In the genomic region with DNA sequence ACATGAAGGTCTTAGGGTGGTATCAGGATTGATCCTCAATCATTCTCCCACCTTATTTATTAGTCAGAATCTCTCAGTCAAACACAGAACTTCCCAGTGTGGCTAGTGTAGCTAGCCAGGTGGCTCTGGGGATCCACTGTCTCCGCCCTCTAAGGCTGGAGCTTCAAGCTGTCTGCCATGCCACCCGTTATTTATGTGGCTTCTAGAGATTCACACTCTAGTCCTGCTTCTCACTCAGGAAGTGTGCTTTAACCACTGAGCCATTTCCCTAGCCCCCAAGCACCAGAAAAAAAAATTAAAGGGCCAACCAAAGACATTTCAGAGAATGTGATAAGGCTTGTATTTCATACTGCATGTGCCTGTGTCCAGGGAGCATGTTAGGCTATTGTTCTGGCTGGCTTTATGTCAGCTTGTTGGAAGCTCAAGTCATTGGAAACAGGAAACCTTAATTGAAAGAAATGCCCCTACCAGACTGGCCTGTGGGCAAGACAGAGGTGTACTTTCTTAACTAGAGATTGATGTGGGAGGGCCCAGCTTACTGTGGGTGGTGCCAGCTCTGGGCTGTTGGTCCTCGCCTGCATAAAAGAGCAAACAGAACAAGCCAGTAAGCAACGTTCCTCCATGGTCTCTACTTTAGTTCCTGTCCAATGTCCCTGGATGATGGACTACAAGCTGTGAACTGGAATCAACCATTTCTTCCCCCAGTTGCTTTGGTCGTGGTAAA, we compare ENCODE assay signal across 22 mouse cellular contexts. TPM values are rescaled to one million over a fixed set of nuclear protein-coding genes. Genes with fewer than 3 reads are reported as not detected.
DNase-seq lines count a peak whose midpoint lies in the region; ATAC-seq and TF ChIP-seq lines count a peak whose summit lies in the region.
"Had no signal": no experiment of that assay in that cellular context is flagged by ENCODE, and none has a peak within 500 bp of the region (broad histone marks: within the 10 kb centered on the region; RNA-seq: fewer than 3 reads in every experiment).

No protein-coding gene starts in this region.

- H3K9me3 ChIP-seq in CH12.LX (replicated peaks; ENCODE audit: low read length) = no peaks in the 10 kb centered on the region
- H3K9me3 ChIP-seq: heart, embryonic 15.5 days; midbrain, embryonic 12.5 days; stomach, embryonic 15.5 days had no signal

- ATAC-seq in megakaryocyte, adult 5-6 weeks (ENCODE audit: poor library complexity, severe bottlenecking) = peak; percentile 29
- no peak for ATAC-seq in inflammation-experienced regulatory T-cells, adult 6 months
- ATAC-seq: forebrain, postnatal 0 days; hindbrain, postnatal 0 days had no signal

- H3K27me3 ChIP-seq in kidney, adult 2 months (replicated peaks; ENCODE audit: control insufficient read depth, insufficient read depth, low read length) = no peaks in the 10 kb centered on the region
- no peaks in the 10 kb centered on the region for H3K27me3 ChIP-seq in CH12.LX (replicated peaks)
- H3K27me3 ChIP-seq: heart, embryonic 15.5 days; midbrain, embryonic 12.5 days; stomach, embryonic 15.5 days had no signal

- TF ChIP-seq CTCF in kidney, adult 2 months (conservative IDR thresholded peaks at IDR 0.05; ENCODE audit: insufficient read depth, insufficient read length, low read depth, low read length) = no peak
- no peak for TF ChIP-seq CTCF in CH12.LX (conservative IDR thresholded peaks at IDR 0.05 in 1 of 2, IDR thresholded peaks at IDR 0.05 in 1 of 2; ENCODE audit: low read depth in 2 of 2, low read length in 2 of 2)

- 58% methylated on average over 5 of the region's 5 CpGs for WGBS in kidney, adult 2 months

- no peak for TF ChIP-seq EP300 in CH12.LX (IDR thresholded peaks at IDR 0.05; ENCODE audit: low read length)

- no peak for DNase-seq in kidney, adult 2 months
- no peak for DNase-seq in kidney, adult 8-10 months
- peak; percentile 14 for DNase-seq in CH12.LX (ENCODE audit: extremely low read depth)
- no peak for DNase-seq in adrenal gland, adult 18-20 months (ENCODE audit: low spot score in 2 of 2)
- no peak for DNase-seq in cerebellum, postnatal 36 days
- DNase-seq: adrenal gland, postnatal 14 days; cerebellum, adult 8-10 months; forebrain, postnatal 0 days; heart, postnatal 4 days; kidney, adult 18-20 months; kidney, postnatal 14 days; layer of hippocampus, postnatal 36 days; spleen, adult 18-20 months; thymus, adult 2 months had no signal

- in situ Hi-C loops in CH12.LX (cut with MboI; ENCODE audit: low pct_ligation_motif_present, low pct_unique_long_range_greater_than_20kb, low sequenced_read_pairs) = loop anchor here (25.0 kb wide), 2 partner anchors 98 to 273 kb away; a partner anchor contains a TSS

- no peak overlapping the region for H3K4me2 ChIP-seq in CH12.LX (ENCODE audit: insufficient read depth, low read depth, poor library complexity, severe bottlenecking)
- H3K4me2 ChIP-seq: heart, embryonic 15.5 days; midbrain, embryonic 12.5 days; stomach, embryonic 15.5 days had no signal

- no peak for TF ChIP-seq POLR2A in kidney, adult 2 months (IDR thresholded peaks at IDR 0.05; ENCODE audit: low read depth, low read length)
- TF ChIP-seq POLR2A in CH12.LX (IDR thresholded peaks at IDR 0.05; ENCODE audit: low read depth, low read length) = no peak

- no peaks in the 10 kb centered on the region for H3K79me2 ChIP-seq in CH12.LX (replicated peaks; ENCODE audit: control insufficient read depth, extremely low read depth, insufficient read depth, poor library complexity, severe bottlenecking)

- TF ChIP-seq RAD21 in CH12.LX (IDR thresholded peaks at IDR 0.05; ENCODE audit: low read depth, low read length) = no peak

- peak overlapping the region; percentile 19; the same call in 1 of the 2 replicates for H3K27ac ChIP-seq in kidney, adult 2 months (ENCODE audit: insufficient read depth, low read depth, low read length)
- no peak overlapping the region for H3K27ac ChIP-seq in CH12.LX (ENCODE audit: insufficient read depth, low read depth)
- peak overlapping the region; percentile 85 for H3K27ac ChIP-seq in brown adipose tissue, adult 24 weeks (replicated peaks; ENCODE audit: low read depth, low read length)
- H3K27ac ChIP-seq: heart, embryonic 15.5 days; hindbrain, postnatal 0 days; layer of hippocampus, adult 2 months; midbrain, embryonic 12.5 days; stomach, embryonic 15.5 days had no signal

- no peak overlapping the region for H3K9ac ChIP-seq in CH12.LX (ENCODE audit: insufficient read depth, low read depth)
- H3K9ac ChIP-seq: forebrain, postnatal 0 days; heart, embryonic 15.5 days; midbrain, embryonic 12.5 days; stomach, embryonic 15.5 days had no signal

- H3K36me3 ChIP-seq in kidney, adult 2 months (ENCODE audit: control insufficient read depth, insufficient read depth, low read length) = no peaks in the 10 kb centered on the region
- H3K36me3 ChIP-seq in CH12.LX (replicated peaks in 1 of 2; ENCODE audit: control insufficient read depth in 1 of 2, insufficient read depth in 1 of 2, low read length in 1 of 2) = no peaks in the 10 kb centered on the region
- H3K36me3 ChIP-seq: heart, embryonic 15.5 days; midbrain, embryonic 12.5 days; stomach, embryonic 15.5 days had no signal

- dilution Hi-C loops in CH12.LX (cut with MboI; ENCODE audit: extremely low pct_ligation_motif_present, extremely low pct_unique_long_range_greater_than_20kb, low sequenced_read_pairs) = no loop called here

- H3K4me3 ChIP-seq in kidney, adult 2 months (ENCODE audit: insufficient read depth, low read depth, low read length) = no peak overlapping the region
- H3K4me3 ChIP-seq in CH12.LX (replicated peaks in 1 of 3; ENCODE audit: low read depth in 2 of 3, low read length in 2 of 3, poor library complexity in 1 of 3) = no peak overlapping the region
- H3K4me3 ChIP-seq in brown adipose tissue, adult 24 weeks (ENCODE audit: insufficient read depth, low read depth, low read length) = no peak overlapping the region
- H3K4me3 ChIP-seq: heart, embryonic 15.5 days; layer of hippocampus, adult 2 months; midbrain, embryonic 12.5 days; stomach, embryonic 15.5 days had no signal

- H3K4me1 ChIP-seq in kidney, adult 2 months (ENCODE audit: control insufficient read depth, insufficient read depth, low read length) = peaks cover 4% of the 10 kb centered on the region; the same call in 1 of the 2 replicates
- peaks cover 23 to 29% of the 10 kb centered on the region in 2 experiments for H3K4me1 ChIP-seq in CH12.LX (ENCODE audit: control insufficient read depth in 1 of 2, insufficient read depth in 2 of 2)
- H3K4me1 ChIP-seq in brown adipose tissue, adult 24 weeks (ENCODE audit: control insufficient read depth, insufficient read depth, insufficient read length, low read length) = peaks cover 35% of the 10 kb centered on the region
- H3K4me1 ChIP-seq: heart, embryonic 15.5 days; stomach, embryonic 15.5 days had no signal

TF ChIP-seq in CH12.LX, 34 proteins besides CTCF, POLR2A, EP300 and RAD21:
- no peak for TF ChIP-seq TBP (conservative IDR thresholded peaks at IDR 0.05; ENCODE audit: low read depth, low read length)
- no peak for TF ChIP-seq KAT2A (IDR thresholded peaks at IDR 0.05; ENCODE audit: insufficient replicate concordance, low read length)

RNA-seq across cellular contexts. Expression of a gene that starts 8.1 kb away (rescaled TPM):
- 38.3 and 40.1 TPM in 2 replicates for polyA plus RNA-seq in kidney, adult 2 months (2012; rRNA removed)
- total RNA-seq in CH12.LX (2012; rRNA removed) = 0.80 and 1.0 TPM in 2 replicates
- total RNA-seq in CH12.LX (2014; rRNA removed) = 0.70 and 1.2 TPM in 2 replicates
- 1.1 and 1.2 TPM in 2 replicates for polyA plus RNA-seq in CH12.LX (2012; ENCODE audit: insufficient read length, low read depth)
- polyA plus RNA-seq in brown adipose tissue, adult 24 weeks (2012; ENCODE audit: insufficient read depth, insufficient read length, missing spikeins) = 5.2 and 11.9 TPM in 2 replicates
- total RNA-seq in megakaryocyte, adult 5-6 weeks (2015) = 93.1 and 109 TPM in 2 replicates
- total RNA-seq in megakaryocyte, adult 5-6 weeks (2017) = 59.0 and 73.8 TPM in 2 replicates
- 1 to 10 TPM; 1.2 to 1.8 TPM for total RNA-seq in adrenal gland, adult 18-20 months (2021)
- 1 to 10 TPM; 2.4 to 8.7 (median 3.9) TPM for polyA plus RNA-seq in inflammation-experienced regulatory T-cells, adult 6 months (2017; shearing (Covaris generic))
